Mouse (Mus musculus) erythroblast, embryonic 14.5 days (primary cell): ENCODE measurements around the gene Fam118a.

ENCODE experiments used
- GATA1 ChIP-seq: IDR thresholded peaks from 2 replicates; pipeline ENCODE4 v1.6.1; 2012; ENCODE audit warnings: low read length, inconsistent platforms, mixed read lengths
- TAL1 ChIP-seq: IDR thresholded peaks from 3 replicates; pipeline ENCODE4 v1.6.1; 2012; ENCODE audit warnings: low read length, inconsistent platforms, mixed read lengths

GRCm38 (mm10) chr15:84987874-84988825 is 40.6 kb upstream of the Fam118a start, which contains the start of gene 5031439G07Rik:
- TF ChIP-seq GATA1 = no peak
- no peak for TF ChIP-seq TAL1
